Mouse (Mus musculus) hindbrain, embryonic 14.5 days (tissue): Measurements from ENCODE around the gene Ffar1. TPM values are rescaled to one million over a fixed set of nuclear protein-coding genes. Genes with fewer than 3 reads are reported as not detected.

ENCODE experiments used
- ATAC-seq: fragments of 200-750 bp; cut with Nextera tagmentation; 2 replicates; pipeline ENCODE4 v1.8.0; 2017; ENCODE audit warnings: moderate number of reproducible peaks, mild to moderate bottlenecking, moderate TSS enrichment, moderate library complexity; ENCODE audit not compliant: low FRiP score
- DNase-seq: peaks from one replicate; pipeline ENCODE4 v3.0.0-alpha.2; 2015; ENCODE audit warnings: low spot score
- H3K27ac ChIP-seq: fragments of 300-500 bp; sonication (generic); 2 replicates; pipeline ENCODE4 v1.5.1; 2014; ENCODE audit warnings: mild to moderate bottlenecking, moderate library complexity
- H3K27me3 ChIP-seq: fragments of 300-500 bp; sonication (generic); 2 replicates; pipeline ENCODE4 v1.6.1; 2014; ENCODE audit warnings: mild to moderate bottlenecking, low read length, mixed read lengths; ENCODE audit not compliant: control insufficient read depth, insufficient read depth
- H3K36me3 ChIP-seq: fragments of 300-500 bp; sonication (generic); replicated peaks from 2 replicates; pipeline ENCODE4 v1.6.1; 2014; ENCODE audit not compliant: control insufficient read depth, insufficient read depth
- H3K4me1 ChIP-seq: fragments of 300-500 bp; sonication (generic); replicated peaks from 2 replicates; pipeline ENCODE4 v1.6.1; 2014; ENCODE audit warnings: antibody characterized with exemption, low read length, mixed read lengths; ENCODE audit not compliant: control insufficient read depth, insufficient read depth
- H3K4me2 ChIP-seq: fragments of 300-500 bp; sonication (generic); replicated peaks from 2 replicates; pipeline ENCODE4 v1.6.1; 2014; ENCODE audit warnings: mild to moderate bottlenecking, moderate library complexity
- H3K4me3 ChIP-seq: fragments of 300-500 bp; sonication (generic); replicated peaks from 2 replicates; pipeline ENCODE4 v1.5.1; 2014; ENCODE audit warnings: mild to moderate bottlenecking, low read length
- H3K9ac ChIP-seq: fragments of 300-500 bp; sonication (generic); 2 replicates; pipeline ENCODE4 v1.6.1; 2014
- H3K9me3 ChIP-seq: fragments of 300-500 bp; sonication (generic); 2 replicates; pipeline ENCODE4 v1.6.1; 2016; ENCODE audit warnings: low read length; ENCODE audit not compliant: control insufficient read depth
- WGBS: fragments of 180-500 bp; shearing (Covaris S2); extraction: QIAGEN DNeasy Blood & Tissue Kit; methylation state at CpG from one replicate; pipeline ENCODE4 v1.1.7; 2014; 5-methylcytosine and 5-hydroxymethylcytosine counted together
- polyA plus RNA-seq: library from polyadenylated mRNA; unstranded; fragments of >200 nt; fragmentation: Nextera tagmentation; extraction: Ambion mirVana; gene quantifications from 2 replicates; pipeline ENCODE4 v1.2.1, GENCODE M21; 2014

Ffar1 gene
- not detected in 2 replicates for polyA plus RNA-seq

- no peaks in the 10 kb centered on the region for H3K36me3 ChIP-seq
- no peaks in the 10 kb centered on the region for H3K27me3 ChIP-seq
- H3K9me3 ChIP-seq = no peaks in the 10 kb centered on the region
- H3K4me3 ChIP-seq = no peak within 1 kb of the TSS
- no peak within 1 kb of the TSS for H3K27ac ChIP-seq
- DNase-seq (no peak), ATAC-seq (no peak)
- no peak within 1 kb of the TSS for H3K4me2 ChIP-seq
- H3K4me1 ChIP-seq = no peaks in the 10 kb centered on the region
- no peak within 1 kb of the TSS for H3K9ac ChIP-seq
- 90% methylated on average over 12 of the region's 12 CpGs for WGBS
Observed at GRCm38 (mm10) chr7:30861464-30861863, at the start of gene Ffar1. Ffar1 (minus strand) TSS chr7:30861564.

- H3K9ac ChIP-seq = no peak overlapping the region
- no peak overlapping the region for H3K27ac ChIP-seq
- no peaks in the 10 kb centered on the region for H3K27me3 ChIP-seq
- H3K4me1 ChIP-seq = 0 out of 2 replicates have a peak, but pooled peaks cover 6% of the 10 kb centered on the region
- 83% methylated on average over 6 of the region's 6 CpGs for WGBS
- no peaks in the 10 kb centered on the region for H3K9me3 ChIP-seq
- ATAC-seq (no peak), DNase-seq (no peak)
- H3K4me3 ChIP-seq = no peak overlapping the region
- H3K4me2 ChIP-seq = no peak overlapping the region
- H3K36me3 ChIP-seq = no peaks in the 10 kb centered on the region
Observed at GRCm38 (mm10) chr7:30909773-30910172, 48.4 kb upstream of the Ffar1 start.

- WGBS = 21% methylated on average over 16 of the region's 17 CpGs
- H3K4me2 ChIP-seq = peak overlapping the region; percentile 55
- no peaks in the 10 kb centered on the region for H3K36me3 ChIP-seq
- no peaks in the 10 kb centered on the region for H3K9me3 ChIP-seq
- no peaks in the 10 kb centered on the region for H3K27me3 ChIP-seq
- DNase-seq (no peak), ATAC-seq (0 out of 2 replicates have a peak, but pooled peaks have one; percentile 37)
- no peak overlapping the region for H3K9ac ChIP-seq
- H3K27ac ChIP-seq = no peak overlapping the region
- H3K4me1 ChIP-seq = 0 out of 2 replicates have a peak, but pooled peaks cover 6% of the 10 kb centered on the region
- H3K4me3 ChIP-seq = peak overlapping the region; percentile 17
Observed at GRCm38 (mm10) chr7:30908992-30909431, 47.6 kb upstream of the Ffar1 start.

- Histone ChIP-seq H3K4me1 (0 out of 2 replicates have a peak, but pooled peaks cover 6% of the 10 kb centered on the region), H3K9me3 (no peaks in the 10 kb centered on the region), H3K4me2 (peak overlapping the region; percentile 55), H3K36me3 (no peaks in the 10 kb centered on the region), H3K9ac (peak overlapping the region; percentile 31; the same call in 1 of the 2 replicates), H3K4me3 (peak overlapping the region; percentile 17), H3K27ac (no peak overlapping the region), H3K27me3 (no peaks in the 10 kb centered on the region)
- 2% methylated on average over 26 of the region's 26 CpGs for WGBS
- peak; percentile 64 for ATAC-seq
- DNase-seq = no peak
Observed at GRCm38 (mm10) chr7:30908277-30908991, 47.1 kb upstream of the Ffar1 start.

- no peaks in the 10 kb centered on the region for H3K27me3 ChIP-seq
- H3K4me1 ChIP-seq = 0 out of 2 replicates have a peak, but pooled peaks cover 6% of the 10 kb centered on the region
- no peak overlapping the region for H3K27ac ChIP-seq
- no peaks in the 10 kb centered on the region for H3K9me3 ChIP-seq
- 59% methylated on average over 4 of the region's 4 CpGs for WGBS
- no peak overlapping the region for H3K4me2 ChIP-seq
- no peak overlapping the region for H3K4me3 ChIP-seq
- DNase-seq = no peak
- ATAC-seq = no peak
- H3K36me3 ChIP-seq = no peaks in the 10 kb centered on the region
- H3K9ac ChIP-seq = no peak overlapping the region
Observed at GRCm38 (mm10) chr7:30904042-30904441, 42.7 kb upstream of the Ffar1 start.

- Histone ChIP-seq H3K9ac (no peak overlapping the region), H3K9me3 (no peaks in the 10 kb centered on the region), H3K4me1 (no peaks in the 10 kb centered on the region), H3K4me3 (no peak overlapping the region), H3K27me3 (no peaks in the 10 kb centered on the region), H3K27ac (no peak overlapping the region), H3K36me3 (no peaks in the 10 kb centered on the region), H3K4me2 (no peak overlapping the region)
- WGBS = 92% methylated on average over 3 of the region's 3 CpGs
- DNase-seq (no peak), ATAC-seq (no peak)
Observed at GRCm38 (mm10) chr7:30895217-30895616, 33.9 kb upstream of the Ffar1 start.

GRCm38 (mm10) chr7:30892515-30892914 is 31.2 kb upstream of the Ffar1 start:
- Histone ChIP-seq H3K9me3 (no peaks in the 10 kb centered on the region), H3K36me3 (no peaks in the 10 kb centered on the region), H3K27ac (no peak overlapping the region), H3K9ac (no peak overlapping the region), H3K4me3 (no peak overlapping the region), H3K27me3 (no peaks in the 10 kb centered on the region), H3K4me1 (no peaks in the 10 kb centered on the region), H3K4me2 (no peak overlapping the region)
- WGBS = 52% methylated on average over 3 of the region's 3 CpGs
- DNase-seq = no peak
- no peak for ATAC-seq

- no peak for ATAC-seq
- Histone ChIP-seq H3K9me3 (no peaks in the 10 kb centered on the region), H3K4me1 (no peaks in the 10 kb centered on the region), H3K27me3 (no peaks in the 10 kb centered on the region), H3K4me2 (no peak overlapping the region), H3K4me3 (no peak overlapping the region), H3K36me3 (no peaks in the 10 kb centered on the region), H3K27ac (no peak overlapping the region), H3K9ac (no peak overlapping the region)
- DNase-seq = no peak
- 85% methylated on average over 9 of the region's 9 CpGs for WGBS
Observed at GRCm38 (mm10) chr7:30891746-30892145, 30.4 kb upstream of the Ffar1 start.

- Histone ChIP-seq H3K9me3 (no peaks in the 10 kb centered on the region), H3K27me3 (no peaks in the 10 kb centered on the region), H3K27ac (no peak overlapping the region), H3K36me3 (no peaks in the 10 kb centered on the region), H3K9ac (no peak overlapping the region), H3K4me3 (no peak overlapping the region), H3K4me2 (no peak overlapping the region), H3K4me1 (no peaks in the 10 kb centered on the region)
- DNase-seq = no peak
- no peak for ATAC-seq
- WGBS = 65% methylated on average over 2 of the region's 2 CpGs
Observed at GRCm38 (mm10) chr7:30890681-30891080, 29.3 kb upstream of the Ffar1 start.
